Mouse (Mus musculus): ENCODE results near the gene Msantd1. TPM values are rescaled to one million over a fixed set of nuclear protein-coding genes. Genes with fewer than 3 reads are reported as not detected.
"Not testable (repeated sequence)": the region's sequence is repeated elsewhere in the genome, so short reads cannot be mapped to it uniquely, and the experiment has no call there.

Msantd1 gene
- 1.2 and 1.4 TPM in 2 replicates for polyA plus RNA-seq (2011; ENCODE audit: insufficient read length, low read depth, missing spikeins)

GRCm38 (mm10) chr5:34907910-34908725 lies at the start of gene Msantd1:
Gene Msantd1, plus strand, starts transcription at chr5:34908012.
- TF ChIP-seq CTCF (IDR thresholded peaks at IDR 0.05; ENCODE audit: borderline replicate concordance, insufficient read depth, low read length) (no peak), POLR2A (IDR thresholded peaks at IDR 0.05; ENCODE audit: low read depth, low read length) (no peak)
- Histone ChIP-seq H3K4me3 (ENCODE audit: insufficient read depth, low read length) (no peak within 1 kb of the TSS), H3K4me1 (ENCODE audit: control insufficient read depth, insufficient read depth, low read length) (no peaks in the 10 kb centered on the region), H3K27ac (ENCODE audit: insufficient read depth, low read length) (no peak within 1 kb of the TSS)

- H3K27ac ChIP-seq (ENCODE audit: insufficient read depth, low read length), result no peak overlapping the region
- peaks cover 3% of the 10 kb centered on the region; the same call in 1 of the 2 replicates for H3K4me1 ChIP-seq (ENCODE audit: control insufficient read depth, insufficient read depth, low read length)
- TF ChIP-seq CTCF (IDR thresholded peaks at IDR 0.05; ENCODE audit: borderline replicate concordance, insufficient read depth, low read length) (no peak), POLR2A (IDR thresholded peaks at IDR 0.05; ENCODE audit: low read depth, low read length) (no peak)
- H3K4me3 ChIP-seq (ENCODE audit: insufficient read depth, low read length), result no peak overlapping the region
Observed at GRCm38 (mm10) chr5:34865367-34865766, 42.4 kb upstream of the Msantd1 start.

- H3K27ac ChIP-seq (ENCODE audit: insufficient read depth, low read length); H3K4me3 ChIP-seq (ENCODE audit: insufficient read depth, low read length); H3K4me1 ChIP-seq (ENCODE audit: control insufficient read depth, insufficient read depth, low read length): not testable (repeated sequence)
Observed at GRCm38 (mm10) chr5:34880307-34880706, 27.5 kb upstream of the Msantd1 start.

GRCm38 (mm10) chr5:34881023-34881422 lies 26.8 kb upstream of the Msantd1 start:
- no peaks in the 10 kb centered on the region for H3K4me1 ChIP-seq (ENCODE audit: control insufficient read depth, insufficient read depth, low read length)
- no peak overlapping the region for H3K4me3 ChIP-seq (ENCODE audit: insufficient read depth, low read length)
- TF ChIP-seq POLR2A (IDR thresholded peaks at IDR 0.05; ENCODE audit: low read depth, low read length) (no peak), CTCF (IDR thresholded peaks at IDR 0.05; ENCODE audit: borderline replicate concordance, insufficient read depth, low read length) (no peak)
- H3K27ac ChIP-seq (ENCODE audit: insufficient read depth, low read length), result no peak overlapping the region

- TF ChIP-seq CTCF (IDR thresholded peaks at IDR 0.05; ENCODE audit: borderline replicate concordance, insufficient read depth, low read length), result peak; percentile 29; the same call in 1 of the 2 replicates
- TF ChIP-seq POLR2A (IDR thresholded peaks at IDR 0.05; ENCODE audit: low read depth, low read length), result no peak
- H3K4me1 ChIP-seq (ENCODE audit: control insufficient read depth, insufficient read depth, low read length), result no peaks in the 10 kb centered on the region
- H3K27ac ChIP-seq (ENCODE audit: insufficient read depth, low read length), result no peak overlapping the region
- no peak overlapping the region for H3K4me3 ChIP-seq (ENCODE audit: insufficient read depth, low read length)
Observed at GRCm38 (mm10) chr5:34885250-34885649, 22.6 kb upstream of the Msantd1 start.

GRCm38 (mm10) chr5:34889252-34889651 lies 18.6 kb upstream of the Msantd1 start:
- no peak overlapping the region for H3K27ac ChIP-seq (ENCODE audit: insufficient read depth, low read length)
- no peak overlapping the region for H3K4me3 ChIP-seq (ENCODE audit: insufficient read depth, low read length)
- no peak for TF ChIP-seq CTCF (IDR thresholded peaks at IDR 0.05; ENCODE audit: borderline replicate concordance, insufficient read depth, low read length)
- no peak for TF ChIP-seq POLR2A (IDR thresholded peaks at IDR 0.05; ENCODE audit: low read depth, low read length)
- H3K4me1 ChIP-seq (ENCODE audit: control insufficient read depth, insufficient read depth, low read length), result no peaks in the 10 kb centered on the region

DNA sequence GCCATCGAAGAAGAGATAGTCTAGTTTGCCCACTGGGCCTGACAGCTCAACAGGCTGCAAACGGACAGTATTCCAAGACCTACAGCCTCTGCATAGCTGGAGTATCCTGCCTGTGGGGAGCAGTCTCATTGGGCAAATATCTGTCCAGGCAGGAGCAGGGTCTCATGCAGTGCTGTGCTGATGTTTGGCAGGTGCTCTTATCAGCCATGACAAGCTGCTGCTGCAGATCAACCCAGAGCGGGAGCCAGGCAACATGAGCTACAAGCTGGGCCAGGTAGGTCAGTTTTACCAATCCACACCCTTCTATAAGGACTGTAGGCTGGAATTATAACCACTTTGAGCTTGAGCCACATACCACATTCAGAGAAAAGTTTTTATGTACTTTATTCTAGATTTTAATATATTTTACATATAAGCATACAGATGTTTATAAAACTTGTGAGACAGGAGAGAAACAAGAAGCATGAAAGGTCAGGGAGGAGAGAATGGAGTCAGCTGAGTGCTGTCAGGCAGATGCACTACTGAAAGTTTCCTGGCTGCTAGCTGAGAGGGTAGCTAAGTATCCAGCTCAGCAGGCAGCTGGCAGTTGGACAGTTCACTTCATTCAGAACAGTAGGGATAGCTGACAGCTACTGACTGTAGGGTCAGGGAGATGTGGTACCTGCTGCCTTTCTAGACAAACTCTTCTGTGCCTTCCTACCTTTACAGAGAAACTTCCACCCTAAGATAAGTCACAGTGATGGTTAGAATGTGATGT lies 10.9 kb upstream of the Msantd1 start:
- H3K4me3 ChIP-seq (ENCODE audit: insufficient read depth, low read length), result no peak overlapping the region
- TF ChIP-seq CTCF (IDR thresholded peaks at IDR 0.05; ENCODE audit: borderline replicate concordance, insufficient read depth, low read length) (no peak), POLR2A (IDR thresholded peaks at IDR 0.05; ENCODE audit: low read depth, low read length) (no peak)
- H3K27ac ChIP-seq (ENCODE audit: insufficient read depth, low read length), result no peak overlapping the region
- no peaks in the 10 kb centered on the region for H3K4me1 ChIP-seq (ENCODE audit: control insufficient read depth, insufficient read depth, low read length)

- TF ChIP-seq POLR2A (IDR thresholded peaks at IDR 0.05; ENCODE audit: low read depth, low read length) (no peak), CTCF (IDR thresholded peaks at IDR 0.05; ENCODE audit: borderline replicate concordance, insufficient read depth, low read length) (no peak)
- H3K4me3 ChIP-seq (ENCODE audit: insufficient read depth, low read length), result no peak overlapping the region
- H3K4me1 ChIP-seq (ENCODE audit: control insufficient read depth, insufficient read depth, low read length), result no peaks in the 10 kb centered on the region
Observed at GRCm38 (mm10) chr5:34899787-34900469, 7.9 kb upstream of the Msantd1 start.

DNA sequence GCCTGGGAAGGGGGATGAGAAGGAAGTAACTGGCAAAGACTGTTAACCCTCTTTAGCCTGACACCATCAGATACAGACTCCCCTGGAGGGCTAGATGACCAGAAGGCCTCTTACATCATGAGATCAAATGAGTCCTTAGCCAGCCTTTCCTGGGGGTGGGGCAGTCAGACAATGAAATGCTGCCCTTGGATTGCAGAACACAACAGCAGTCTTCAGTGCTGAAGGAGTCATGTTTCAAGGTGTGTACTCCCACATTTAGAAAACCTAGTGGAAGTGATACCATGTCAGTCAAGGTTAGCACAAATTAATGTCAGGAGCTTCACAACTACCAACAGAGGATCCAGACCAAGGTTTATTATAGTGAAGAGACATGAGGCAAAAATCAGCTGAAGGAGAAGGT lies 5.4 kb upstream of the Msantd1 start:
- H3K4me3 ChIP-seq (ENCODE audit: insufficient read depth, low read length), result no peak overlapping the region
- no peak for TF ChIP-seq CTCF (IDR thresholded peaks at IDR 0.05; ENCODE audit: borderline replicate concordance, insufficient read depth, low read length)
- TF ChIP-seq POLR2A (IDR thresholded peaks at IDR 0.05; ENCODE audit: low read depth, low read length), result no peak
- no peak overlapping the region for H3K27ac ChIP-seq (ENCODE audit: insufficient read depth, low read length)
- H3K4me1 ChIP-seq (ENCODE audit: control insufficient read depth, insufficient read depth, low read length), result no peaks in the 10 kb centered on the region

More at GRCm38 (mm10) chr5:34899787-34900469, 7.9 kb upstream of the Msantd1 start:
- no peak overlapping the region for H3K27ac ChIP-seq (ENCODE audit: insufficient read depth, low read length)
